Mouse (Mus musculus) mature B cell (primary cell): ENCODE results near the gene Arhgef11.
"Not testable (repeated sequence)": the region's sequence is repeated elsewhere in the genome, so short reads cannot be mapped to it uniquely, and the experiment has no call there.

Source experiments
- in situ Hi-C: fragments of 300-500 bp; cut with MboI; formaldehyde crosslinking; loops from 2 replicates; pipeline ENCODE4 v1.14.3; 2019

Gene Arhgef11

GRCm38 (mm10) chr3:87616957-87617810 lies at the start of gene Arhgef11:
TSS of gene Arhgef11 (plus strand) at chr3:87617559.
- in situ Hi-C loops: no loop called here

- in situ Hi-C loops: loop anchor here (10.0 to 25.0 kb wide), 4 partner anchors 154 to 481 kb away; no protein-coding TSS in a partner anchor
Observed at GRCm38 (mm10) chr3:87568681-87569080, 48.7 kb upstream of the Arhgef11 start.

GRCm38 (mm10) chr3:87575766-87576165 lies 41.6 kb upstream of the Arhgef11 start:
- in situ Hi-C loops: no loop called here

- in situ Hi-C loops: no loop called here
Observed at GRCm38 (mm10) chr3:87582259-87582658, 35.1 kb upstream of the Arhgef11 start.

- in situ Hi-C loops: no loop called here
Observed at GRCm38 (mm10) chr3:87593793-87594192, 23.6 kb upstream of the Arhgef11 start.

- in situ Hi-C loops: not testable (repeated sequence)
Observed at GRCm38 (mm10) chr3:87595328-87595727, 22.0 kb upstream of the Arhgef11 start.

- in situ Hi-C loops: not testable (repeated sequence)
Observed at GRCm38 (mm10) chr3:87601077-87601476, 16.3 kb upstream of the Arhgef11 start.

GRCm38 (mm10) chr3:87616354-87616753 lies 1.0 kb upstream of the Arhgef11 start:
- in situ Hi-C loops: no loop called here

- in situ Hi-C loops: no loop called here
Observed at GRCm38 (mm10) chr3:87617811-87618130, 412 bp downstream of the Arhgef11 start.

GRCm38 (mm10) chr3:87618240-87618639 lies 881 bp downstream of the Arhgef11 start:
- in situ Hi-C loops: no loop called here

GRCm38 (mm10) chr3:87618981-87619710 lies 1.8 kb downstream of the Arhgef11 start:
- in situ Hi-C loops: no loop called here

- in situ Hi-C loops: no loop called here
Observed at GRCm38 (mm10) chr3:87620218-87620891, 3.0 kb downstream of the Arhgef11 start.

GRCm38 (mm10) chr3:87624899-87625298 lies 7.5 kb downstream of the Arhgef11 start:
- in situ Hi-C loops: no loop called here

GRCm38 (mm10) chr3:87630899-87631298 lies 13.5 kb downstream of the Arhgef11 start:
- in situ Hi-C loops: no loop called here

GRCm38 (mm10) chr3:87631408-87631807 lies 14.0 kb downstream of the Arhgef11 start:
- in situ Hi-C loops: no loop called here

- in situ Hi-C loops: no loop called here
Observed at GRCm38 (mm10) chr3:87635514-87635913, 18.2 kb downstream of the Arhgef11 start.

- in situ Hi-C loops: no loop called here
Observed at GRCm38 (mm10) chr3:87643453-87643852, 26.1 kb downstream of the Arhgef11 start.

GRCm38 (mm10) chr3:87646174-87646573 lies 28.8 kb downstream of the Arhgef11 start:
- in situ Hi-C loops: no loop called here

- in situ Hi-C loops: no loop called here
Observed at GRCm38 (mm10) chr3:87649063-87649462, 31.7 kb downstream of the Arhgef11 start.

GRCm38 (mm10) chr3:87658348-87658747 lies 41.0 kb downstream of the Arhgef11 start:
- in situ Hi-C loops: no loop called here

- in situ Hi-C loops: no loop called here
Observed at GRCm38 (mm10) chr3:87659692-87660429, 42.5 kb downstream of the Arhgef11 start.

- in situ Hi-C loops: no loop called here
Observed at GRCm38 (mm10) chr3:87660479-87660878, 43.1 kb downstream of the Arhgef11 start.
